Mouse (Mus musculus) cortical plate, adult 2 months (tissue): ENCODE data around the gene Mrgprg. TPM values are rescaled to one million over a fixed set of nuclear protein-coding genes. Genes with fewer than 3 reads are reported as not detected.

ENCODE experiments used
- H3K27ac ChIP-seq: fragments of 200-500 bp; 2 replicates; pipeline ENCODE4 v1.5.1; 2012; ENCODE audit warnings: low read length, control low read depth, inconsistent platforms; ENCODE audit not compliant: insufficient read depth
- H3K4me1 ChIP-seq: fragments of 200-500 bp; 2 replicates; pipeline ENCODE4 v1.6.1; 2011; ENCODE audit warnings: low read length; ENCODE audit not compliant: control insufficient read depth, insufficient read depth
- H3K4me3 ChIP-seq: fragments of 200-500 bp; 2 replicates; pipeline ENCODE4 v1.5.1; 2011; ENCODE audit warnings: mild to moderate bottlenecking, low read length, control low read depth; ENCODE audit not compliant: insufficient read depth
- CTCF ChIP-seq: fragments of 200-500 bp; IDR thresholded peaks from 2 replicates; pipeline ENCODE4 v1.5.1; 2011; ENCODE audit warnings: mild to moderate bottlenecking, control low read depth, low read length; ENCODE audit not compliant: insufficient read depth; ENCODE audit errors: extremely low read depth
- POLR2A ChIP-seq: fragments of 200-500 bp; IDR thresholded peaks from 2 replicates; pipeline ENCODE4 v1.6.1; 2011; ENCODE audit warnings: mild to moderate bottlenecking, low read length, control low read depth; ENCODE audit not compliant: insufficient read depth; ENCODE audit errors: extremely low read depth
- polyA plus RNA-seq: library from polyadenylated mRNA; depleted of rRNA; stranded (reverse); fragments of >200 nt; gene quantifications from 2 replicates; pipeline ENCODE4 v1.2.3, GENCODE M21; 2012; rRNA removed

Gene Mrgprg
- not detected in 2 replicates for polyA plus RNA-seq

DNA sequence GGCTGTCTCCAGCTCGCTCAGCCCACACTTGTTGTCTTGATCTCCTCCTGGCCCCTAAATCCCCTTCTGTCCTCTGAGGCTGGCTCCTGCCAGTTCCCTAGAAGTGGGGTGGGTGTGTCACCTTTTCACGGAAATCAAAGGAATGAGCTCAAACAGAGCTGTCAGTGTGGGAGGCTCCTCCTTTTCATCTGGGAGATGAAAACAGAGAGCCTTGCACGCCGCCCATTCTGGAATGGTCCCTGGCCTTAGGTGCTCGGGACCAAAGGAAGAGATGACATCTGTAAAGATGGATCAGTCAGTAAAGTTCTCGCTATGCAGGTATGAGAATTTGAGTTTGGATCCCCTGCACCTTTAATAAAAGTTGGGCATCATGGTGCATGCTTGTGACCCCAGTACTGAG, at the start of gene Mrgprg:
TSS of gene Mrgprg (minus strand) at position 101 of the 400 bp plus-strand sequence.
- Histone ChIP-seq H3K4me1 (no peaks in the 10 kb centered on the region), H3K27ac (no peak within 1 kb of the TSS), H3K4me3 (no peak within 1 kb of the TSS)
- TF ChIP-seq POLR2A, result no peak
- no peak for TF ChIP-seq CTCF

DNA sequence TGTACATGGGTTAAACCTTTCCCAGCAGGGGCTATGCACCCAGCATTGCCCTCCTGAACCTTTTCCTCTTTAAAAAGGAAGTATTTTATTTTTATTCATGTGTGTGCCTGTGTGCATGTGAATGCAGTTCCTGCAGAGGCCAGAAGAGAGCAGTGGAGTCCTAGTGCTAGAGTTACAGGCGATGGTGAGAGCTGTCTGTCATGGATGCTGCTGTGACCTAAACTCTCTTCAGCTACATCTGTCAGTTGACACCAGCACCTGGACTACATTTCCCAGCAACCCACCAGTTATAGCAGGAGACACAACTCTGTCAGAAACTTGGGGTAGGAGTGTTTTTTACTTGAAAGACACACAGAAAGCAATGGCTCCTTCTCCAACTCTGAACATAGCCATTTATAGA, 42.1 kb upstream of the Mrgprg start:
- TF ChIP-seq POLR2A (no peak), CTCF (0 out of 2 replicates have a peak, but pooled peaks have one; percentile 22)
- no peak overlapping the region for H3K4me3 ChIP-seq
- no peak overlapping the region for H3K27ac ChIP-seq
- peaks cover 2% of the 10 kb centered on the region; the same call in 1 of the 2 replicates for H3K4me1 ChIP-seq

DNA sequence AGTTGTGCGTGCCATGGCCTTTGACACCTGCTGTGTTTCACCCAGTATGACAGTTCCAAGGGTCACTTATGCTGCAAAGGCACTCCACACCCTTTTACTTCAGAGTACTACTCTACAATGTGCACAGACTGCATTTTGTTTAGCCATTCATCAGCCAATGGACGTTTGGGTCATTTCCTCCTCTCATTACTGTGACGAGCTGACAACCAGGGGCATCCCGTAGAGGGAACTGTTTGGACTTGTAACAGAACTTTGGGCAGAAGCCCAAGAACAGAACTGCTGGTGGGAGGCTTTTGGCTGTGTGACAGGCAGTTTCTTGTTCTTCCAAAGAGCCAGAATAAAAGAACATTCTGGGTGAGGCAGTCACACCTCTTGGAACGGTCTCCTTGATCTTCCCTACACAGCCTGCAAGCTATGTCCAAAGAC, 38.4 kb upstream of the Mrgprg start:
- Histone ChIP-seq H3K4me1 (peaks cover 2% of the 10 kb centered on the region; the same call in 1 of the 2 replicates), H3K4me3 (no peak overlapping the region), H3K27ac (no peak overlapping the region)
- TF ChIP-seq CTCF, result no peak
- TF ChIP-seq POLR2A, result no peak

DNA sequence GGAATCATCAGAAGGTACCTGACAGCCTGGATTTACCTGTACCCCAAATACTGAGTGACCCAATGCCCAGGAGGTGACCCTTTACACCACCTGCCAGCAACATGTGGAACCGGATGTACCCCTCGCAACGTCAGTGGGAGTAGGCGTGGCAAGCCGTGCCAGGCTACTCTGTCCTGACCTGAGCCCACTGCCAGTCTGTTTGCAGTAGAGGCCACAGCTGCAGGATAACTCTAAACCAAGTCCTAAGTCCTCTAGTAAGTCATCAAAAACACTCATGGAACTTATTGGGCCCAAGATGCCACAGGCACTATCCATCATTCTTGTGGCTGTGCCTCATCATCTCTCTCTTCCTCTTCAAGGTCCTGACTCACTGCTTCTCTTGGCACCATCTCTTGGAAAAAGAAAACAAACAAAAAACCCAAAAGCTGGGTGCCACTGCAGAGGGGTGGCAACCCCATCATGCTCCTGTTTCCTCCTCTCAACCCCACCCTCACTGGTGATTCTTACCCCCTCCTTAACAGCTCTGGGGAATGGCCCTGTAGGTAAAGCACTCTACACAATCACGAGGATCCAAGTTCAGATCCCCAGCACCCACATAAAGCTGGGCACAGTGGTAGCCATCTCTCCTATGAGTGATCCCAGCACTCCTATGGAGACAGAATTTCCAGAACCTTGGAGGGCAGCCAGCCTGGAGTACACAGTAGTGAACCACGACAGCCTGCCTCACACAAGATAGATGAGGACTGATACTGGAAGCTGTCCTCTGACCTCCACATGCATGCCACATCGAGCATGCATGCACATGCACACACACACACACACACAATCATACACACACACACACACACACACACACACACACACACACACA, 34.6 kb upstream of the Mrgprg start:
- Histone ChIP-seq H3K27ac (no peak overlapping the region), H3K4me1 (peaks cover 2% of the 10 kb centered on the region; the same call in 1 of the 2 replicates), H3K4me3 (no peak overlapping the region)
- TF ChIP-seq CTCF, result no peak
- TF ChIP-seq POLR2A, result no peak

DNA sequence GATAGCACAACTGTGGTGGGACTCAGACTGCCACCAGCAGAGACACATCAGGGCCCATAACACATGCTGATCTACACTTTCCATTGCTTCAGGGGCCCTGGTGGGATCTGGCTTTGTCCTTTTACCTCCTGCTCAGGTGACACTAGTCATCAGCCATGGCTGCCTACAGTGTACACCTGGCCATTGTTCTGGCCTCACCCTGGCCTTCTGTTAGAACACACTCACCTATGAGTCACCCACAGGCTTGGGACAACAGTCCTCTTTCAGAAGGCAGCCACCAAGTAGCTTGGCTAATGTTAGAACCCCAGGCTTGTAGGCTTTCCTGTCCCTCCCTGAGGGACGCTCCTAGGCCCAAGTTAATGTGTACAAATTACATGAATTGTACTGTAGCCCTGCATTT, 34.0 kb upstream of the Mrgprg start:
- Histone ChIP-seq H3K4me1 (peaks cover 2% of the 10 kb centered on the region; the same call in 1 of the 2 replicates), H3K27ac (no peak overlapping the region)
- TF ChIP-seq CTCF (no peak), POLR2A (no peak)

DNA sequence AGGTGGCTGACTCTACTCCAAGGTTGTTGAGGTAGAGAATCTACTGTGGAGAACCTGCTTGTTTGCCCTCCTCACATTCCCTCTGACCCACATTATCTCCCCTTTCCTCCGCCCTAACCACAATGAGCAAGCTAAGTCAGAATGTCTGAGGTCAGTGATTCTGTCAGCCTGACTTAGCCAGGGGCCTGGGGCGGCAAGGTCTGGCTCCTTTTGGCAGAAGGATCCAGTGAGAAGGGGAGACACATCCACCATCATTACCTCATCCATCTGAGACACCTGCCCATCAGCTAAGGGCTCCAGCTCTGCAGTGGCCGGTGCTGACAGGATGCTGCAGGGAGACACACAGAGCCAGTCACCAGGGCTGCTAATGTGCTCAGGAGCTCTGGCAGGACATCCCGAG, 32.0 kb upstream of the Mrgprg start:
- no peak for TF ChIP-seq CTCF
- TF ChIP-seq POLR2A, result no peak
- Histone ChIP-seq H3K4me3 (no peak overlapping the region), H3K27ac (no peak overlapping the region), H3K4me1 (no peaks in the 10 kb centered on the region)

More for the DNA sequence above, 34.0 kb upstream of the Mrgprg start:
- H3K4me3 ChIP-seq, result no peak overlapping the region

DNA sequence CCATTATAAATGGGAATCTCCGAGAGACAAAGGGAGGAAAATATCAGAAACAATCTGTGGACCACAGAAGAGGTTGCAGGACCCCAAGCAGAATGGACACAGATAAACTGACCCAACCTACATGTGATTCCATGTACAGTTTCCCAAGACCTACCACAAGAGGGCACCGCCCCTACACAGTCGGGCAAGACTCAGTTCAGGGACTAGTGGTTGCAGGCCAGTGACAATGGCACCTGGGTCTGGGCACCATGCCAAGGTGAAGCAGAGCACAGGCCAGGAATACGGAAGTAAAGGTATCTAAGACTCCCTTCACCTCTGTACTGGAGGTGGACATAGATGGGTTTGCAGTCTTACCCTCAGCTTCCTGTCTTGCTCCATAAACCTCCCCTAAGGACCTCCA, 26.3 kb upstream of the Mrgprg start:
- TF ChIP-seq POLR2A, result no peak
- peak; percentile 44 for TF ChIP-seq CTCF
- Histone ChIP-seq H3K4me3 (no peak overlapping the region), H3K4me1 (no peaks in the 10 kb centered on the region), H3K27ac (no peak overlapping the region)

DNA sequence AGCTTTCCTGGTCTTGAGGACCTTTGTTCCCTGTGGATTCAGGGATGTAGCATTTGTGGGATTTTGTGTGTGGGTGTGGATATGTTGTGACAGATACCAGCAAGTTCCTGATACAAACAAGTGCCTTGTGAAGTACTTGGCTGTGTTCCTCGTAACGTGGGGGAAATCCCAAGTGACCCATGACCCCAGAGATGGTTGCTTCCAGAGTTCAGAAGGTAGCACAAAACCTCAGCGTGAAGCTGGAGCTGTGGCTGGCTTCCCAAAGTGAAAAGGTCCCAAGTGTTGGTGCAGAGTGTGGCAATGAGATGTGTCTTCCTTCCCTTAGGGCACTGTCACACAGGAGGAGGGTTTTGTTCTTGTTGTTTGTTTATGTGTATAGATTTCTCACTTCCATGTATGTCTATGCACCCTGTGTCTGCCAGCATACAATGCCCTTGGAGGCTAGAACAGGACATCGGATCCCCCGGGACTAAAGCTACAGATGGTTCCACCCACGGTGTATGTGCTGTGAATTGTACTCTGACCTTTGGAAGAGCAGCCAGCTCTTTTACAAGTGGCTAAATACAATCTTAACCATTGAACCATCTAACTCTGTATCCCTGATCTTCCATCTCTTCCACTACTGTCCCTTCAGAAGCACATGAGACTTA, 25.7 kb upstream of the Mrgprg start:
- no peaks in the 10 kb centered on the region for H3K4me1 ChIP-seq

DNA sequence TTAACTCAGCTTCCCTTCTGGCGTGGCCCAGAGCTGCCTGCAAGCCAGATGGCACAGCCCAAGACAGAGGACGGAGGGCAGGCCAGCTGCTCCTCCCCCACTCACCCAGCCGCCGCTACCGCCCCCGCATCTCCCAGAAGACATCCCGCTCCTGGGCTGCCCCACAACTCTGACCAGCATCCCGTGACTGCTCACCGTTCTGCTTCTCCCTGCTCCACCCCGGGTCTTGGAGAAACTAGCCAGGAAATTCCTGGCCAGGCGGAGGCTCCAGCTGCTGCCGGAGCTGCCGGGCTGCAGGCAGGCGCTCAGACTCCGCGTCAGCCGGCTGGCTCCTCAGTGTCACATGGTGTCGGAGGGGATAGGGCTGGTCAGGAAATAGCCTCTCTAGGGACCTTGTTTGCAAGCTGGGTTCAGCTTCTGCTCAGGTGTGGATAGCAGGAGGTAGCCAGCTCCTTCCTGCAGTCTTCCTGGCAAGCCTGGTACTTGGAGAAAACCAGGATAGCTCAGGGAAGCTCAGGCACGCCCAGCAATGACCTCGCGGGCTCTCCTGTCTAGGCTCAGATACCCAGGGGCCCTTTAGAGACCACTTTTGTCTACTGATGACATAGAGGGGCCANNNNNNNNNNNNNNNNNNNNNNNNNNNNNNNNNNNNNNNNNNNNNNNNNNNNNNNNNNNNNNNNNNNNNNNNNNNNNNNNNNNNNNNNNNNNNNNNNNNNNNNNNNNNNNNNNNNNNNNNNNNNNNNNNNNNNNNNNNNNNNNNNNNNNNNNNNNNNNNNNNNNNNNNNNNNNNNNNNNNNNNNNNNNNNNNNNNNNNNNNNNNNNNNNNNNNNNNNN, 17.4 kb upstream of the Mrgprg start, which contains the start of gene Mrgpre:
TSS of gene Mrgpre (minus strand) at position 505 of the 834 bp plus-strand sequence.
- H3K27ac ChIP-seq, result peak within 1 kb of the TSS; percentile 47
- peaks cover 4% of the 10 kb centered on the region; the same call in 1 of the 2 replicates for H3K4me1 ChIP-seq
- TF ChIP-seq CTCF (no peak), POLR2A (0 out of 2 replicates have a peak, but pooled peaks have one; percentile 23)
- H3K4me3 ChIP-seq, result peak within 1 kb of the TSS; percentile 52

More for the DNA sequence above, 25.7 kb upstream of the Mrgprg start:
- TF ChIP-seq CTCF, result no peak
- no peak for TF ChIP-seq POLR2A
- Histone ChIP-seq H3K27ac (no peak overlapping the region), H3K4me3 (no peak overlapping the region)
